Mouse (Mus musculus) adrenal gland, postnatal 10 days (tissue): ENCODE results near the gene Gm21760. TPM values are rescaled to one million over a fixed set of nuclear protein-coding genes. Genes with fewer than 3 reads are reported as not detected.
"Not testable (repeated sequence)": the region's sequence is repeated elsewhere in the genome, so short reads cannot be mapped to it uniquely, and the experiment has no call there.

Experiments used
- DNase-seq: peaks from one replicate; pipeline ENCODE4 v3.0.0; 2021; ENCODE audit warnings: mixed read lengths
- long read RNA-seq, 2 experiments: library from polyadenylated mRNA; stranded (forward); transcript quantifications; one replicate each; pipeline ENCODE4 v2.0.0; 2021
- total RNA-seq, 2 experiments: library from RNA; stranded (reverse); gene quantifications; 2 replicates each; pipeline ENCODE4 v1.2.3; 2021

The Gm21760 gene
- total RNA-seq: not detected
- long read RNA-seq, experiment 1: 0 reads
- long read RNA-seq, experiment 2: 0 reads

- not testable (repeated sequence) for DNase-seq
Measured at GRCm38 (mm10) chrY:80133479-80133878, at the start of gene Gm21760. Gene Gm21760 (plus strand): TSS chrY:80133779.
